Mouse (Mus musculus) gastrocnemius, adult 8-10 months (tissue): Measurements from ENCODE around the gene Sh3bp2. TPM values are rescaled to one million over a fixed set of nuclear protein-coding genes. Genes with fewer than 3 reads are reported as not detected.

Experiments used
- microRNA-seq: library from miRNA; unstranded; fragments of <30 nt; microRNA quantifications from one replicate; pipeline ENCODE4 v1.2.0, GENCODE M21; 2022
- total RNA-seq, 4 experiments: library from RNA; stranded (reverse); gene quantifications; 2 replicates each; pipeline ENCODE4 v1.2.4; 2022

The Sh3bp2 gene
- total RNA-seq, 4 experiments from 2014 or later: 0.59 to 2.7 (median 1.4) TPM

Small RNA genes lying within 50 kb of the gene (microRNA-seq; reads per million reads assigned to microRNA genes)
- not detected for gene Mir7036b

Other genes starting within 250 kb of the Sh3bp2 start
- 1 to 10 TPM in 1 of 4 experiments, under 1 TPM in 3; 0.35 to 1.3 (median 0.68) TPM for gene Zfyve28, start 237.4 kb upstream of the Sh3bp2 start, total RNA-seq
- not detected for gene Cfap99, start 237.2 kb upstream of the Sh3bp2 start, total RNA-seq
- gene Rnf4, start 189.5 kb upstream of the Sh3bp2 start, total RNA-seq: 10 to 100 TPM; 14.0 to 17.5 (median 15.9) TPM
- gene Fam193a, start 155.9 kb upstream of the Sh3bp2 start, total RNA-seq: 10 to 100 TPM; 11.0 to 14.2 (median 11.5) TPM
- 1 to 10 TPM; 1.7 to 4.0 (median 2.6) TPM for gene Tnip2, start 11.8 kb upstream of the Sh3bp2 start, total RNA-seq
- gene Add1, start 47.8 kb downstream of the Sh3bp2 start, total RNA-seq: 10 to 100 TPM; 59.0 to 71.9 (median 66.0) TPM
- gene Mfsd10, start 111.4 kb downstream of the Sh3bp2 start, total RNA-seq: 1 to 10 TPM; 3.3 to 8.8 (median 4.6) TPM
- gene Nop14, start 134.3 kb downstream of the Sh3bp2 start, total RNA-seq: 10 to 100 TPM; 13.2 to 19.2 (median 16.0) TPM
- 1 to 10 TPM in 3 of 4 experiments, under 1 TPM in 1; 0.83 to 1.6 (median 1.3) TPM for gene Grk4, start 134.5 kb downstream of the Sh3bp2 start, total RNA-seq
- gene Htt, start 235.9 kb downstream of the Sh3bp2 start, total RNA-seq: 1 to 10 TPM; 6.3 to 8.8 (median 7.0) TPM